Mouse (Mus musculus): ENCODE measurements around the gene Zfpm1.
A peak's percentile ranks its signal among the peaks of the same experiment; 100 is the strongest.
"Not testable (repeated sequence)": the region's sequence is repeated elsewhere in the genome, so short reads cannot be mapped to it uniquely, and the experiment has no call there.

Zfpm1 gene

GRCm38 (mm10) chr8:122323951-122324402 is 42.0 kb downstream of the Zfpm1 start:
- not testable (repeated sequence) for DNase-seq (ENCODE audit: extremely low spot score, low read depth, low spot score)

DNA sequence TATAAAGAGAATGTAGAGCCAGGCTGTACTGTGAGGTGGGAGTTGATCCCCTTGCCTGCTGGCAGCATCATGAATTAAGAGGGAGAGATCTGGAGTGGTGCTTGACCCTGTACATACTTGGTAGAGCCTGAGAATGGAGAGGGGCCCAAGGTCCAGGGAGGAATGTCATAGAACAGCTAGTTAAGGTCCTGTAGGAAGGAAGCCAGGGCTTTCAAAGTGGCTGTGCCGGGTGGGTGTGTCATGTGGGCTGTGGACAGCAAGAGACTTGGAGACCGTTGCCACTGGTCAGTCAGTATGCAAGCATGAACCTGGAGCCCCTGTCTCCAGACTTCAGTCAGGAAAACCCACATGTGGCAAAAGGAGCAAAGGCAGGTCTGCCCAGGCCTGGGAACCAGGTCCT is 43.3 kb downstream of the Zfpm1 start:
- no peak for DNase-seq (ENCODE audit: extremely low spot score, low read depth, low spot score)

- DNase-seq (ENCODE audit: extremely low spot score, low read depth, low spot score) = no peak
Measured at GRCm38 (mm10) chr8:122326114-122326542, 44.2 kb downstream of the Zfpm1 start.

DNA sequence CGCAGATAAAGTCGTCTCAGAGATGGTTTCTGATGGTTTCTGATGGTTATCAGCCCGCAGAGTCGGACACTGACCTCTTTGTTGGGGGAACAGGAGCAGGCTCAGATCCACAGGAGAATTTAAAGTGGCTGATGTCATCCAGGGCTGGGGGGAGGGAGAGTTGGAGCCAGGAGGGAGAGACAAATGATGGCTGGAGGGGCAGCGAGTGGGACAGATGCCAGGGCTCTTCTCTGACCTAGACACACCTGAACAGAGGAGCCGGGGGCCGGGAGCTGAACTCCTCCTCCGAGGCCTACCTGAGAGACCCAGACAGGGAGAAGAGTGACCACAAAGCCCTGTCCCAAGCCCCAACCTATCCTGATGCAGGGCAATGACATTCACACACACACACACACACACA is 47.1 kb downstream of the Zfpm1 start:
- no peak for DNase-seq (ENCODE audit: extremely low spot score, low read depth, low spot score)

- DNase-seq (ENCODE audit: extremely low spot score, low read depth, low spot score) = no peak
Measured at GRCm38 (mm10) chr8:122329553-122330239, 47.8 kb downstream of the Zfpm1 start.

DNA sequence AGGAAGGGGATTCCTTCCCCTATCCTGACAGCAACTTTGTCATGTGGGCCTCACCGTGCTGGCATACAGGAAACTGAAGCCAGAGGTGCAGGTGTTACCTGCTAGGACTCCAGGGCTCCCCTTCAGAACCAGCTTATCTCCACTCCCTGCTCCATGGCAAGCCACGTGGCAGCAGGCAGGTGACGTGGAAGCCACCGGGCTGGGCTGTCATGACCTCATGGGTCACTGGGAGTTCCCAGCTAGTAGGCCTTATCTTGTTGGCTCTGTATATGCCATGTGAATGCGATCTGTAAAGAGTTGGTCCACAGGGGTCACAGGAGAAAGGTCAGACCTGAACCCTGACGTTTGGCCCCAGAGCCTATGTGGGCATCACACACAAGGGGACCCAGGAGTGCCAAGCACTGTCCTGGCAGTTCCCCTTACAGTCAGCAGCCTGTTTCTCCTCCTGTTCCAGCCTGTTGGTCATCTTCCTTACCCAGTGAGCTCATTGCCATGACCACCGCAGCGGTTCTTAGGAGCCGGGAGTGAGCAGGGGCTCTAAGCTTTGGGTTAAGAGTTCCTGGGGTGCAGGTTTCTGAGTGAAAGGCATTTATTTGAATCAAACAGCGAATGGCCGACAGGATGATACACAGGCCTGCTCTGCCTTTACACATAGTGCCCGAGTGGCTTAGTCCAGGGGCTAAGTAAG is 48.6 kb downstream of the Zfpm1 start:
- no peak for DNase-seq (ENCODE audit: extremely low spot score, low read depth, low spot score)

DNA sequence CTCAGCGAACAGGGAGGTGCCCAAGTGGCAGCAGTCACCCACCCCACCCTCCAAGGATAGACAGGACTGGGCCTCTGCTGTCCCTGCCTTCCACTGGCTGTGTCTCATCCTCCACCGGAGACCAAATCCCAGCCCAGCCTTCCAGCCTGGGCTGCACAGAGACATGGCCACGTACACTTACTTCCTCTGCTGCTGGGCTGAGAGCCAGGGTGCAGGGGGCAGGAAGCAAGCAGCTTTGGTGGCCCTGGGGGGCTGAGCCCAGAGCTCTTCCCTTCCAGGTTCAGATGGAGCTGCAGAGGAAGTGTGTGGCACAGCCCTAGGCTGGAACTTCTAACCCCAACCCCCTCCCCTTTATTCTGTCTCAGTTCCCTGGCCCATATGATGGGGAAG is 49.2 kb downstream of the Zfpm1 start:
- DNase-seq (ENCODE audit: extremely low spot score, low read depth, low spot score) = no peak

DNA sequence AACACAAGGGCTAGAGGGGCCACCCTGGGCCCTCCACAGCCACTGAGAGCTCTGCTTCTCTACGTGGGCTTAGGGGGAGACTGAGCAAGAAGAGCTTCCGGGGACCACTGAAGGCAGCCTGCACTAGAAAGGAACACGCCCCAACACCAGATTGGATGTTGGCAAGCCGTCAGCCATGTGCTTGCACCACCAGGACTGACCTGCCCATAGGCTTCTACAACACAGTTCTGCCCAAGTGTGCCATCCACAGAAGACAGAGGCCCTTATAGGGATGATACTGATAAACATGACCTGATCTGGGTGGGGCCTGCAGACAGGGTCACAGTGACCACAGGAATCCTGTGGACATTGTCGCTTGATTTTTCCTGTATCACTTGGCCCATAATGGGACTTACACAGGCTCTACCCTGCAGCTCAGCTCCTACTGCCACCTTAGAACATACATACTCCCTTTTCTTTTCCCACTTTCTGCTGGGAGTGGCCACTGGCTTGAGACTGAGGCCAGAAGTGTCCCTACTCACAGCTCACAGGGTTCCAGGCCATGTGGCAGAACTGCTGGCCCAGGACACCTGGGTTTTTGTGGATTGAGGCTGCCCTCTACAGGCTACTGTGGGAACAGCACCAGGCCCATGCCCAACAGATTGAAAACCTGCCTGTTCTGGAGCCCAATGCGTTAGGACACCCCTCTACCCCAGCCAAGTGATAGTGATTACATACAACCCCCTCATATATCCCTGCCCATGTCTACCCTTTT is 51.0 kb downstream of the Zfpm1 start:
- peak; percentile 44 for DNase-seq (ENCODE audit: extremely low spot score, low read depth, low spot score)

DNA sequence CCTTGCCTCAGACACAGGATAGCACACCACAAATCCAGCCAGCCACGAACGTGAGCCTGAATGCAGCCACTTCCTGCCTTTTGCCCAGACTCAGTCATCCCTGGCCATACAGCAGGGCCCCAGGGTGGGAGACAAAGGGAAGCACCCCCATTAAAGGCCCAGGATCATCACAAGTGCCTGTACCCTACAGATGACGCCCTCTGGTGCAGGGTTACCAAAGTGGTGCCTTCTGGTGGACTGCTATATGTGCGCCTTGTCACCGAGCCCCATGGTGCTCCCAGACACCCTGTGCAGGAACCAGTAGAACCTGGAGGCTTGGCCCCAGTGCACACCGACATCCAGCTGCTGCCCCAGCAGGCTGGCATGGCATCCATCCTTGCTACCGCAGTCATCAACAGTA is 51.6 kb downstream of the Zfpm1 start:
- DNase-seq (ENCODE audit: extremely low spot score, low read depth, low spot score) = no peak

DNA sequence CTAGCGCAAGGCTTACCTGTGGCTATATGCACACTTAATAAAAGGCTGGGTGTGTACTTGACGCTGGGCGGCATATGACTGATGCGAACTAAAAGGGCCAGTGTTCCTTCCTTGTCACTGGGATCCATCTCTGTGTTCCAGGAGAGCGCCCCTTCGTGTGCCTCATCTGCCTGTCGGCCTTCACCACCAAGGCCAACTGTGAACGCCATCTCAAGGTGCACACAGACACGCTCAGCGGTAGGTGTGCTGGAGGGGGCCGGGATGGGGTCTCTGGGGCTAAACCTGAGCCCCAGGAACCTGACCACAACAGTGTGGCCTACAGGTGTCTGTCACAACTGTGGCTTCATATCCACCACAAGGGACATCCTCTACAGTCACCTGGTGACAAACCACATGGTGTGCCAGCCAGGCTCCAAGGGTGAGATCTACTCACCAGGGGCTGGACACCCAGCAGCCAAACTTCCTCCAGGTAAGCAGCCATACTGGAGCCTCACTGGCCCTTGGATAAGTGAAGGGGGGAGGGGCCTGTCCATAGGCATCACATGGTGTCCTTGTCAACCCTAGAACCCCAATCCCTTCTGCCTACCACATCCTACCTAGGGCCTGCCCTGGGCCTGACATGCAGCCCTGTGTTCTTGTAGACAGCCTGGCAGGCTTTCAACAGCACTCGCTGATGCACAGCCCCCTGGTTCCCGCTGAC is 53.0 kb downstream of the Zfpm1 start:
- DNase-seq (ENCODE audit: extremely low spot score, low read depth, low spot score) = no peak

- no peak for DNase-seq (ENCODE audit: extremely low spot score, low read depth, low spot score)
Measured at GRCm38 (mm10) chr8:122335638-122336250, 53.8 kb downstream of the Zfpm1 start.

GRCm38 (mm10) chr8:122336251-122336910 is 54.4 kb downstream of the Zfpm1 start:
- DNase-seq (ENCODE audit: extremely low spot score, low read depth, low spot score) = no peak

- no peak for DNase-seq (ENCODE audit: extremely low spot score, low read depth, low spot score)
Measured at GRCm38 (mm10) chr8:122338852-122339251, 56.9 kb downstream of the Zfpm1 start.

GRCm38 (mm10) chr8:122340761-122341160 is 58.8 kb downstream of the Zfpm1 start:
- no peak for DNase-seq (ENCODE audit: extremely low spot score, low read depth, low spot score)

DNA sequence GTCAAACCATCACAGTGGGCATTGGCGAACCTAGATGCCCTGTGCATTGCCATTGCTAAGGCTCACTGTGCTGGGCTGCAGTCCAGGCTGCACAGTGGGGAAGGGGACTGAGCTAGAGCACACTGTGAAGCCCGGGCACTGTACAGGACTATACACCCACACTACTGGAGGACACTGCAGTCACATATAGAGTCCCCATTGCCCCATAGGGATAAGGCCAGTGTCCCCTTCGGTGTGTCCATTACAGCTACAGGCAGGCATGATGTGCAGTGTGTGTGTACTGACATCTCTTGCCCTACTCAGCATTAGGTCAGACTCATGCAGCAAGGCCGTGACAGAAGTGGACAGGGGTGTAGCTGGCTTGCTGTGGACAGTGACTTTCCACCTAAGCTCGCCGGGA is 59.8 kb downstream of the Zfpm1 start:
- DNase-seq (ENCODE audit: extremely low spot score, low read depth, low spot score) = no peak

- DNase-seq (ENCODE audit: extremely low spot score, low read depth, low spot score) = no peak
Measured at GRCm38 (mm10) chr8:122342362-122342761, 60.4 kb downstream of the Zfpm1 start.

DNA sequence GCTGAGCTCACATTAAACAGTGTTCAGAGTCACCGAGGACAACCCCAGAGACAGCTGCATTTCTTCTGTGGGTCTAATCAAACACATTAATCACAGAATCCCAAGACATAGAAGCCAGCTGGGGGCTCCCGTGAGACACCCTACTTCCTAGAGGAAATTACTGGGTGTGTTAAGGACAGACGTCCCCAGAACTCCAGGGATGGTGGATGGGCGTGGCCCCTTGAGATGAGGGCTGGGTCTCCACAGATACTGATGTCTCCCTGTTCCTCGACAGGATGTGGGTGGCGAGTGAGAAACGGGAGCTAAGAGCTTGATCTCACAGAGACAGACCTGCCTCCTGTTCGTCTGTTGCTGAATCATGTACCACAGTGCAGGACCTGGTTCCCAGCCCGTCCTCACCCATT is 60.9 kb downstream of the Zfpm1 start:
- DNase-seq (ENCODE audit: extremely low spot score, low read depth, low spot score) = no peak

- DNase-seq (ENCODE audit: extremely low spot score, low read depth, low spot score) = no peak
Measured at GRCm38 (mm10) chr8:122343341-122343740, 61.4 kb downstream of the Zfpm1 start.

- DNase-seq (ENCODE audit: extremely low spot score, low read depth, low spot score) = no peak
Measured at GRCm38 (mm10) chr8:122343758-122344157, 61.8 kb downstream of the Zfpm1 start.

GRCm38 (mm10) chr8:122344219-122344618 is 62.3 kb downstream of the Zfpm1 start:
- DNase-seq (ENCODE audit: extremely low spot score, low read depth, low spot score) = no peak

Measured in hindlimb bud, embryonic 11.5 days (tissue).